Mouse (Mus musculus) bone marrow, adult 2 months (tissue): Measurements from ENCODE around the gene Hmga1. TPM values are rescaled to one million over a fixed set of nuclear protein-coding genes. Genes with fewer than 3 reads are reported as not detected.

Source experiments
- H3K27ac ChIP-seq: fragments of 200-500 bp; 2 replicates; pipeline ENCODE4 v1.5.1; 2012; ENCODE audit warnings: low read depth, mild to moderate bottlenecking, control low read depth, inconsistent platforms, low read length; ENCODE audit not compliant: control insufficient read depth, poor library complexity, insufficient read depth
- H3K4me1 ChIP-seq: fragments of 200-500 bp; 2 replicates; pipeline ENCODE4 v1.6.1; 2011; ENCODE audit warnings: low read length; ENCODE audit not compliant: control insufficient read depth, insufficient read depth
- H3K4me3 ChIP-seq: fragments of 200-500 bp; replicated peaks from 2 replicates; pipeline ENCODE3; 2011; ENCODE audit warnings: mild to moderate bottlenecking, low read depth, low read length, control low read depth; ENCODE audit not compliant: control insufficient read depth
- CTCF ChIP-seq: fragments of 200-500 bp; IDR thresholded peaks from 2 replicates; pipeline ENCODE4 v1.5.1; 2011; ENCODE audit warnings: low read length, control low read depth; ENCODE audit not compliant: control insufficient read depth, insufficient read depth
- POLR2A ChIP-seq: fragments of 200-500 bp; IDR thresholded peaks from 2 replicates; pipeline ENCODE4 v1.6.1; 2011; ENCODE audit warnings: low read depth, mild to moderate bottlenecking, control low read depth, low read length, borderline replicate concordance; ENCODE audit not compliant: control insufficient read depth
- WGBS: fragments of 180-500 bp; shearing (Covaris S2); methylation state at CpG from one replicate; pipeline ENCODE4 v1.1.7; 2018; 5-methylcytosine and 5-hydroxymethylcytosine counted together
- polyA plus RNA-seq: library from polyadenylated mRNA; stranded (reverse); fragments of >200 nt; gene quantifications from 2 replicates; pipeline ENCODE4 v1.2.4, GENCODE M21; 2011; ENCODE audit warnings: low replicate concordance; ENCODE audit not compliant: missing spikeins, insufficient read depth, insufficient read length

Gene Hmga1
- polyA plus RNA-seq, 1 experiment = 99.4 TPM

DNA sequence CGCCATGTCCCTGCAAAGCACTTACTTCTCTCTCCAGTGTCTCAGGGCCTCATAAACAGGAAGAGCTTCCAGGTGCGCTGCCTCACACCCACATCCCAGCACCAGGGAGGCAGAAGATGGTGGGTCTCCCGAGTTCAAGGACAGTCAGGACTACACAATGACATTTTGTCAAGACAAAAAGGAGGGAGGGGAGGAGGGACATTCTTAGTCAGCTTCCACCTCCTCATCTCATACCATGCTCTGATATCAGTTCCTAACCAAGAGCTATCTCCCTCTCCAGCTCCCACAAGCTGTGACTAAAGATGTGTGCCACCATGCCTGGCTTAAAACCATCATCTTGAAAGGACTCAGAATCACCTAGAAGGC is 55.2 kb downstream of the Hmga1 start:
- Histone ChIP-seq H3K4me3 (no peak overlapping the region), H3K27ac (no peak overlapping the region), H3K4me1 (peaks cover 4% of the 10 kb centered on the region)
- WGBS = 37% methylated on average over 3 of the region's 3 CpGs
- TF ChIP-seq POLR2A = no peak

DNA sequence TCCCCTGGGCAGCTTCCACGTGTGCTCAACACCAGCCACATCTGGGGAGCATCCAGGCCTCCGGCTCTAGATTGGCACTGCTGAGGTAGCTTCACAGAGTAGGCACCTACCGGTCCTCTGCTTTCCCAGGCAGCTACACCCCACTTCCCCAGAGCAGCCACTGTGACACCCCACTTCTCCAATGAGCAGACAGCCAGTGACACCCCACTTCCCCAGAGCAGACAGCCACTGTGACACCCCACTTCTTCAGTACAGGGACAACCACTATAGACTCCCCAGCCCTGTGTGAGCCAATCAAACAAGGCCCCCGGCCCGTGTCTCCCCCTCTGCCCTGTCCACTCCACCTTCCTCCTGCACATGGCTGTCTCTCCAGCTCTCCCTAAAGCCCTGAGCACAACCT is 55.7 kb downstream of the Hmga1 start:
- Histone ChIP-seq H3K4me3 (no peak overlapping the region), H3K27ac (no peak overlapping the region), H3K4me1 (peaks cover 4% of the 10 kb centered on the region)
- WGBS = 46% methylated on average over 5 of the region's 5 CpGs
- TF ChIP-seq POLR2A = no peak
- no peak for TF ChIP-seq CTCF

DNA sequence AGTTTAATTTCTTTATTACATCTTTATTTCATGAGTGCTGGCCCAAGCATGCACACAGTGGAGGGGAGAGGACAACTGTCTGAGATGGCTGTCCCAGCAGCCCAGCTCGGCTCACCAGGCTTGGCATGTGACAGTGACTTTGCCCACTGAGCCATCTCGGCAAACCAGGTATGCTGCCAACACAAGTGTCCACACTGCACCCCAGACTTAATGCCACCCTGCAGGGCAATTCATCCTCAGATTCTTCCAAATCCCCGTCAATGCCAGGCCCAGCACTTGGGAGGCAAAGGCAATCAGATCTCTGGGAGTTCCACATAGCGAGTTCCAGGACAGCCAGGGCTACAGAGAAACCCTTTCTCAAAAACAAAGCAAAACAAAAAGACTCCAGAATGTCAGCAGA is 56.7 kb downstream of the Hmga1 start:
- WGBS = 80% methylated on average over 4 of the region's 4 CpGs
- Histone ChIP-seq H3K4me3 (no peak overlapping the region), H3K27ac (no peak overlapping the region), H3K4me1 (peaks cover 4% of the 10 kb centered on the region)
- TF ChIP-seq POLR2A = no peak
- TF ChIP-seq CTCF = no peak

Other genes starting within 250 kb of the Hmga1 start
- not detected in 2 replicates for gene Grm4, start 35.1 kb upstream of the Hmga1 start, polyA plus RNA-seq
- 17.7 and 22.0 TPM in 2 replicates for gene AI413582, start 9.3 kb downstream of the Hmga1 start, polyA plus RNA-seq
- 84.4 and 97.1 TPM in 2 replicates for gene Nudt3, start 67.0 kb downstream of the Hmga1 start, polyA plus RNA-seq
- gene RPS10-NUDT3, start 78.7 kb downstream of the Hmga1 start, polyA plus RNA-seq = not detected in 2 replicates
- 1,643 and 1,889 TPM in 2 replicates for gene Rps10, start 80.2 kb downstream of the Hmga1 start, polyA plus RNA-seq
- gene Pacsin1, start 99.0 kb downstream of the Hmga1 start, polyA plus RNA-seq = 2.7 and 12.0 TPM in 2 replicates
- gene Spdef, start 172.5 kb downstream of the Hmga1 start, polyA plus RNA-seq = not detected in 2 replicates